Mouse (Mus musculus) thymus, adult 2 months (tissue): ENCODE measurements around the gene Gm853.

Experiments used
- CTCF ChIP-seq: fragments of 200-500 bp; IDR thresholded peaks from 2 replicates; pipeline ENCODE4 v1.5.1; 2012; ENCODE audit warnings: mild to moderate bottlenecking, control low read depth, low read length, moderate library complexity, borderline replicate concordance; ENCODE audit not compliant: control insufficient read depth, poor library complexity, insufficient read depth; ENCODE audit errors: extremely low read depth
- POLR2A ChIP-seq: fragments of 200-500 bp; IDR thresholded peaks from 2 replicates; pipeline ENCODE4 v1.6.1; 2012; ENCODE audit warnings: mild to moderate bottlenecking, low read length, control low read depth, moderate library complexity; ENCODE audit not compliant: control insufficient read depth, poor library complexity, insufficient read depth; ENCODE audit errors: extremely low read depth

GRCm38 (mm10) chr4:130242956-130243355 lies 20.8 kb upstream of the Gm853 start:
- TF ChIP-seq CTCF (no peak), POLR2A (no peak)
